Mouse (Mus musculus) left cerebral cortex, adult 18-20 months (tissue): ENCODE measurements at regions not wholly inside any gene's neighbourhood (a gene's known extent, or its start where the extent isn't known, plus 50 kb on each side); places are given as distances from the start of the nearest gene placed in this dataset.
"Not testable (repeated sequence)": the region's sequence is repeated elsewhere in the genome, so short reads cannot be mapped to it uniquely, and the experiment has no call there.

Source experiments
- DNase-seq, 2 experiments: peaks; one replicate each; pipeline ENCODE4 v3.0.0; 2021 to 2022; ENCODE audit warnings: low spot score in 2 of 2, mixed read lengths in 1 of 2

GRCm38 (mm10) chr2:18617520-18617919 is 54.7 kb upstream of the Commd3 start:
- DNase-seq: no peak

DNA sequence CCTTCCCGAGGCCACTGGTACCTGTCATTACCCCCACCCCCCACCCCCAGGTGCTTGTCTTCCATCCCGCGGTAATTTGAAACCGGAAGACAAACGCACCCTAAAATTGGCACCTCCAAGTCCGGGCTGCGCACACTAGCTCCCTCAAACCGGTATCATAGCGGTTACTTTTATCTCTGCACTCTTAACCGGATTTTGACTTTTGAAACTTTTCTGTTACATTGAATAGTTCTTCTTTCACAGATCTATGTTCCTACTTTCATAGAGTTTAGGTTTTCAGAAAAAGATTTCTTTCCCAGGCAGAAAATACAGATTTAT is 62.4 kb upstream of the Commd3 start:
- no peak for DNase-seq

GRCm38 (mm10) chr2:18609075-18609867 is 62.9 kb upstream of the Commd3 start:
- DNase-seq: peak; percentile 16 to 18

GRCm38 (mm10) chr2:18608260-18609074 is 63.7 kb upstream of the Commd3 start:
- peak; percentile 18 to 31 for DNase-seq

DNA sequence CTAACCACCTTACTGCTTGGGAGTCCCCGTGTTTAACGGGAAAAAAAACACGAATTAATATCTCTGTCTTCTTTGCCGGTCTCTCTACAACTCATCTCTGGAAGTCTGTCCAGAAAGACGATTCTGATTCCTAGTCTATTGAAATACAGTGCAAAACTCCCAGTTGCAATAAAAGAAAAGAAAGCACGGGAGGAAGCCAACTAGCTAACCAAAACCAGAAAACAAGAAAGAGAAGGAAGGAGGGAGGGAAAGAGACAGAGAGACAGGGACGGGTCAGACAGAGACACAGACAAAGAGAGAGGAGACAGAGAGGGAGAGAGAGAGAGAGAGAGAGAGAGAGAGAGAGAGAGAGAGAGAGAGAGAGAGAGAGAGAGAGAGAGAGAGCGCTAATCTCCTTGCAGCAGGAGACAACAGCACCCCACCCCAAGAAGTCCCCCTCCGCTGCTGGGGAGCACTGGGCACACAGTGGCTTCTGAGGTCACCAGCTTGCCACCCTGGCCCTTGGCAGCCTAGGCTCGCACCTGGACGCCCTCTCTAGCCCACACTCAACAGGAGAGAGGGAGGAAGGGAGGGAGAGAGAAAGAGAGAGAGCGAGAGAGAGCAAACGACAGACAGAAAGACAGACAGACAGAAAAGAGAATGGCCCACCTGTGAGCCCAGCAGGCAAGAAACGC is 64.5 kb upstream of the Commd3 start:
- DNase-seq: no peak

GRCm38 (mm10) chr2:18607088-18607487 is 65.1 kb upstream of the Commd3 start:
- no peak for DNase-seq

DNA sequence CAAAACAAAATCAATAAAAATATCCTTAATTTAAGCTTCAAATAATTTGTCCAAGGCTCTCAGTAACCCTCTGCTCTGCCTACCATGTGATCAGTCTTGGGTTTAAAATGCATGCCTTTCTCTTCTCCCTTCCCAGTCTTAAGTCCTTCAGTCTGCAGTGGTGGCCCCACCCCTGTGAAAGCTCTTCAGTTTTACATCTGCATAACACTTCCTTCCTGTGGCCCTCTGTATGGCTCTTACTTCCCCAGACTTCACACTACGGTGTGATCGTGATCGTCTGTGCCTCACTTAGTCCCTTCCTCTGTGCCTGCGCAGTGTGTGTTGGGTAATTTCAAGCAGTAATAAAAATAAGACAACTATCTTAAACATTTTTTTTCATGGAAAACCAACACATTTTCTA is 80.0 kb upstream of the Commd3 start:
- DNase-seq: no peak

DNA sequence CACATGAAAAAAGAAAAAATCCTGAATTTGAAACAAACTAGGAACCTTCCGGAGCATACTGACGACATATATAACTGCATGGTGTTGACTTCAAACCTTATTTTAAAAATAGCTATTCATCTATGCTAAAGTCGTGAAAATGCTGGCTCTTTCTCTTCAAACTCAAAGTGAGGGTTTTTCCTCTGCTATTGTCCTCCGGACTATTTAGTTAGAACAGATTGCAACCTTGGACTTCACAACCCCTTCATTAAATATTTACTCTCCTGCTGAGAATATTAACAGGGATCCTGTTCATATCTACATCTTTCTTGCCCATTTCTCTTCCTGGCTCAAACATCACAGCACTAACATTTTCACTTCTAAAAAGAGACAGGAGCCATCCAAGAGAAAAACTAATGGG is 84.0 kb upstream of the Commd3 start:
- DNase-seq: no peak

- DNase-seq: peak in 1 of 2 experiments; percentile 4
Measured at GRCm38 (mm10) chr2:18587746-18588231, 84.4 kb upstream of the Commd3 start.

DNA sequence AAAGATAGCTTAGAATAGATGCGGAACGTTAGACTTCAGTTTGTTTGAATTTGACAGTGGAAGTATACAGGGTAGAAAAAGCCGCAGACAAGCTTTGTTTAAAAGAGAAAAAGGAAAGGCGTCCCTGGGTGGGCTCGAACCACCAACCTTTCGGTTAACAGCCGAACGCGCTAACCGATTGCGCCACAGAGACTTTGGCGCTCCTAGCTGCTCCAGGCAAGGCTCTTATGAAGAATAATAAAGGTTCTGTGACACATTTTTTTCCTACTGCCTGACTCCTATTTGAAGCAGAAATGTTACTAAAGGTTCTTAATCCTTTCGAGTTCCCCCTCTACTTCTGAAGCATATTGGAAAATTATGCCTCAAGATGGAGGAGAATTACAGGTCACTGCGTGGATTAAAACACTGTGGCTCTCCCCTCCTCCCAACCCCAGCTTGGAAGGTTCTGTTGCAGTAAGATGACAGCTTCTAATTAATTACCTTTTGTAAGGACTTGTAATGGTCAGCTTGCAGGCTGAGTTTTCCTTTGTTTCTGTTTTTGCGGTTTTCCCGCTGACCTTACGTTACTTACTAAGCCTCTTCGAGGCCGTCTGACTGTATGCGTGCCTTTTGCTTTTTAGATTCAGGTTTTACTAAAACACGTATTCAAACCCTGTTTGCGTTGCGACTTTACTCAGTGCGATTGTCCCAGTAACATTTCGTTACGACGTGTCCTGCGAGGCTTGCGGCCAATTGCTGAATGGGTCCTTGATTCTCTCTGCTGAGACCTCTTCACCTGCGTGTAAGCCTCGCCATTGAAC is 85.1 kb upstream of the Commd3 start:
- peak; percentile 91 for DNase-seq

DNA sequence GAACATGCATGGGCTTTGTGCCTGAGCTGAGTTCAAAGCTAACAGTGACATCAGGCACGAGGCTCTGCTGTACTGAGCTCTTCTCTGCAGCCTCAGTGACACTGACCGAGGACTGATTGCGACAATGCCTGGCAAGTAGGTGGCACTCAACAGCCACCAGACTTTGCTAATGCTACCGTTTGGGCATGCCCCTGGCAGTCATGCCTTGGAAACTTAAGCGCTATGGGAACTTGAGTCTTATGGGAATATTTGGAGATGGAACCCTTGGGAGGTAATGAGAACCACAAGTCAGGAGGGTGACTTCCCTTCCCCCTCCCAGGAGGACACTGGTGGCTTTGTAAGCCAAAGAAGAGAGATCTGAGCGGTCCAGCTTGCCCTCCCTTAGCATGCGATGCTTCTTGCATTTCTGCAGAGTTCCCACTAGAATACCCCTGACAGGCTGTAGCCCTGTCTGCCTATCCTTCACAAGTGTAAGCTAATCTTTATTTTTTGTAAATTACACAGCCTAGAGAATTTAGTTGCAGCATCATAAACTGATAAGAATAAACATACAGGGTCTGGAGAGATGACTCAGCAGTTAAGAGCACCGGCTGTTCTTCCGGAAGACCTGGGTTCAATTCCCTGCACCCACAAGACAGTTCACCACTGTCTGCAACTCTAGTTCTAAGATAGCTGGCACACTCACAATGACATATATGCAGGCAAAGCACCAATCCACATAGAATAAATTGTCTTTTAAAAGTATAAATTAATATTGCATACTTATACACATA is 86.4 kb upstream of the Commd3 start:
- no peak for DNase-seq

- DNase-seq: no peak
Measured at GRCm38 (mm10) chr2:18558133-18558532, 114.1 kb upstream of the Commd3 start.

DNA sequence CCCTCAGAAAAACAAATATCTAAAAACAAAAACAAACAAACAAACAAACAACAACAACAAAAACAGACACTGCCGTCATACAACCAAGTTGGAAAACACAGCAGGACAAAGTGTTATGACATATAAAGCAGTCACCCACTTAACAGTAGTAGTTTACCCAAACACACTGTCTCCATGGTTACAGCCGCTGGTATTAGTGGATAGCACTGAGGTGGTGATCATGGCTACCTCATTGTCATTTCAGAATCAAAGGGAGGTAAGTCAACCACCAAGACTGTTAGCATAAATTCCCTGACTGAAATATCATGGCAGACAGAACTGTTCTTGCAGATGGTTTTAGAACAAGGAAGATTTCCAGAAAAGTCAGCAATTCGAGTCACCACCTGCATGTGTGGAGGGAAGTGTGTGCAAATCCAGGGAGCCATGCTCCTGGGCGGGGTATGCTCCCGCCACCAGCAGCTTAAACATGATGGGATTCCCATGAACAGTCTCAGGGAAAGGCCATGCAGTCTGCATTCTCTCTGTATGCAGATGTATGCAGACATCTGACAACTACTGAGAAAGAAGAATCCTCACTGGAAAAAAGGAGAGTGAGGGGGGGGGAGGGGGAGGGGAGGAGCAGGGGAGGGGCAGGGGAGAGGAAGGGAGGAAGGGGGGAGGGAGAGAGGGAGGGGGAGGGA is 124.1 kb upstream of the Commd3 start:
- no peak for DNase-seq

GRCm38 (mm10) chr2:18524387-18524786 is 131.8 kb upstream of the Dnajc1 start:
- no peak for DNase-seq

- no peak for DNase-seq
Measured at GRCm38 (mm10) chr2:18523911-18524310, 131.3 kb upstream of the Dnajc1 start.

DNA sequence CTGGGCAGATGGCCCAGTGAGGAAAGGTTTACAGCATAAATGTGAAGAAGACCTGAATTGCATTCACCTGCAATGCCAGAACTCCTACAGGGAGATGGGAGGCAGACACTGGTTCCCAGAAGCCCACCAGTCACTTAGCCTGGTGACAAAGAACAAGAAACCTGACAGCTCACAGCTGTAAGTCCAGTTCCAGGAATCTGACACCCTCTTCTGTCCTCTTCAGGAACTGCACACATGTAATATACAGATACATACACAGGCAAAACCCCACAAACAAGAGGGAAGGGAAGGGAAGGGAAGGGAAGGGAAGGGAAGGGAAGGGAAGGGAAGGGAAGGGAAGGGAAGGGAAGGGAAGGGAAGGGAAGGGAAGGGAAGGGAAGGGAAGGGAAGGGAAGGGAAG is 120.8 kb upstream of the Dnajc1 start:
- DNase-seq: no peak

DNA sequence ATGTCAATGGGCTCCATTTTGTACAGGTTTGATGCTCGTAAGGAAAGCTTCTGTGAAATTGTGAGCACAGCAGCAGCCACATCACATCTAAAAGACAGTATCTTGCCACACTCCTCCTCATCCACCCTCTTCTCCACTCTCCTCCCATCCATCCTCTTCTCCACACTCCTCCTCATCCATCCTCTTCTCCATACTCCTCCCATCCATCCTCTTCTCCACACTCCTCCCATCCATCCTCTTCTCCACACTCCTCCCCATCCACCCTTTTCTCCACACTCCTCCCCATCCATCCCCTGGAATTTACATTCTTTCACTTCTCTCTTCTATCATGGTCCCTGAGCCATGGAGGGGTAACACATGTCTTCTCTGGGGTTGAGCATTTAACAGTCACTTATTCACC is 116.7 kb upstream of the Dnajc1 start:
- no peak for DNase-seq

GRCm38 (mm10) chr2:18473361-18473771 is 80.7 kb upstream of the Dnajc1 start:
- DNase-seq: peak in 1 of 2 experiments; percentile 49

- DNase-seq: no peak
Measured at GRCm38 (mm10) chr2:18460901-18461300, 68.3 kb upstream of the Dnajc1 start.

GRCm38 (mm10) chr2:18460281-18460680 is 67.7 kb upstream of the Dnajc1 start:
- not testable (repeated sequence) for DNase-seq
